Mouse (Mus musculus) embryonic fibroblast, embryonic 13.5 days (primary cell): ENCODE data around the gene Lsm10.

Source experiments
- CTCF ChIP-seq: IDR thresholded peaks from 2 replicates; pipeline ENCODE4 v1.5.1; 2011; ENCODE audit warnings: mild to moderate bottlenecking, control low read depth, low read length, moderate library complexity, borderline replicate concordance; ENCODE audit not compliant: insufficient read depth
- POLR2A ChIP-seq: IDR thresholded peaks from 2 replicates; pipeline ENCODE4 v1.6.1; 2011; ENCODE audit warnings: low read depth, mild to moderate bottlenecking, control low read depth, low read length, moderate library complexity

DNA sequence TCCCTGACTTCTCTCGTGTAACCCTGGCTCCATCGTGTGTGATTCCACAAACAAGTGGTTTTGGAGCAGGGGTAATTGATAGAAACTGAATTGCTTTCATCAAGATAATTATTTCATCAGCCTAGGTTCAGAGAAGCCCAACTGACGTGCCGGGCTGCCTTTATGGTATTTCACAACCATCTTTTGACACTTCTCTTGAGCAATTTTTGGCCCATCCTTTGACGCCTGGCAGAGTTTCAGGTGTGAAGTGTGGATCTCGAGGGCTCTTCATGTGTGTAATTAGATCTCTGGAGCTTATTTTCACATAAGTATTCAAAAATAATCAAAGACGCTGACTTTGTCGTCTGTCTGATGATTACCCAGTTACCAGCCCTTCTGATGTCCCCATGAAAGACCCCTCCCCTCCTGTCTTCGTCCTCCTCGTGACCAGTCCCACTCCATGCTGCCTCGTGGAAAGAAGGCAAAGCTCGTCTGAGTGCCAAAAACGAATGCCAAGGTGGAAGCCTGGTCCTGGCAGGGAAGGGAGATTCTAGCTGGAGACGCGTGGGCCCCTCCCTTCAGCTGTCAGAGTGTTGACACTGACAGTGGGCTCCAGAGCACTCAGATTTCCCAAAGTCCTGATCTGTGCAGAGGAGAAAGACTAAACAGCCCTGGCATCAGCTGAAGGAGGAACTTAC lies 28.9 kb upstream of the Lsm10 start:
- TF ChIP-seq CTCF: no peak
- no peak for TF ChIP-seq POLR2A
